Mouse (Mus musculus) retina, postnatal 1 day (tissue): Measurements from ENCODE around the gene Drd3.

Source experiments
- DNase-seq: peaks from one replicate; pipeline ENCODE4 v3.0.0-alpha.2; 2012

The Drd3 gene

DNA sequence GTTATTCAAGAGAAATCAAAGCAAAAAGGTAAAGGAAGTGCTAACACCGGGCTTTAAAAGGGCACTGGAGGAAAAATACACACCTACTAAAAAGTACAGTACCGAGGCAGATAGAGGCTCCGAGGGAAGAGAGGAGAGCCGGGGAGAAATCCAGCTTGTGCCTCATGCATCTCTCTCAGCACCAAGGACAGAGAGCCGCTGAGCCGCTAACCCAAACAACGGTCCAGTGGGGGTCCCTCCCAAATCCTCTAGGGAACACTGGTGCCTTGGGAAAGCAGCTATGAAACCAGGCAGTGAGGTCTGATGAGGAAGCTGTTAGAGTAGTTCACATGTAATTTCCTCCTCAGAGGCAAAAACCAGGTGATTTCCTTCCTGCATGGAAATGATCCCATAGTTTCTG is at the start of gene Drd3:
Gene Drd3 (plus strand): TSS at position 276 of the 400 bp plus-strand sequence.
- peak; percentile 20 for DNase-seq

DNA sequence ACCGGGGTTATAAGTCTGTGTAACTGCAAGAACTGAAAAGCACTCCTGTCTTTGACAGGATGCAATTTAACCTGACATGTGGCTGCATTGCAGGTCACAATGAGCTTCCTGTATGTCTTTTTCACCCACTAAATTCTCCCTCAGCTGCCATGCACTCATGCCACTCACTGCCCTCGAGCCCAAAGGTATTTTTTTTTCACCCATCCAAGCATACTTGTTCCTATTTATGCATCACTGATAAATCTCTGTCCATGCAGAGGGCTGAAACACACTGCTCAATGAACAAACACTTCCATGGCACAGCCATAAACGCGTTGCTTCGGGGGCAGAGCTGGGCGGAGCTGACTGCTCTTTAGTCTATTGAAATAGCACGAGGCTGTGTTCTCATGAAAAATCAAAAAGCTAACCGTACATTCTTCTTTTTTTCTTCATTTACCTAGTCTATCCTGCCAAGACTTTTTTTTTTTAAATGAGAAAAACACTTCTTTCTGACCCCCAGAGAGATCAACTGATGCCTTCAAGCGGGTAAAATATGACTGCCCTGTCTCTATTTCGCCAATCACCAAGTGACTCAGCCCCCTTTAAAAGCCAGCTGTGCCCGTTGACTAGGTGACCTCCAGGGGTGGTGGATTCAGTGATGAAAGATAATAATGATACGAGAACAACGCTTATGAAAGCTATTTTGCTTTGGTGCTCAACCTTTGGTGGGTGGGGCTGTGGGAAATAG is 45.3 kb upstream of the Drd3 start:
- peak; percentile 46 for DNase-seq

GRCm38 (mm10) chr16:43709062-43709413 is 44.8 kb upstream of the Drd3 start:
- DNase-seq, result peak; percentile 66

- DNase-seq, result peak; percentile 33
Observed at GRCm38 (mm10) chr16:43709432-43710133, 44.2 kb upstream of the Drd3 start.

GRCm38 (mm10) chr16:43710134-43710475 is 43.7 kb upstream of the Drd3 start:
- DNase-seq, result no peak

DNA sequence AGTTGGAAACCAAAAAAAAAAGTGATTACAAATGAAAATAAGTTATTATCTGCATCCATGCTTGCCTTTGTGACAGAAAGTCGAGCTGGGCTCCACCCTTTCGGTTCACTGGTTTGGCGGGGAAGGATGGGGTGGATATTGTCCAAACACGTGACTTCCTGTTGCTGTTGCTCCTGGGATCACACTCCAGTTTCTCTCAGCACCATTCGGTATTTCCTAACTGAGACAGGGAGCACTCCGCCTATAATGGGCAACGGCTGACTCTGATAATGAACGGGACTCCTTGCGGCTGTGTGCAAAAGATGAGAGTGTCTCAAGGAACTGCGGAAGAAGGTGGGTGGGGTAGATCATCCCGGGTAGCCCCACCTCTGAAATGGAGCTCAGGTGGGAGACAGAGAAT is 43.2 kb upstream of the Drd3 start:
- DNase-seq, result no peak

DNA sequence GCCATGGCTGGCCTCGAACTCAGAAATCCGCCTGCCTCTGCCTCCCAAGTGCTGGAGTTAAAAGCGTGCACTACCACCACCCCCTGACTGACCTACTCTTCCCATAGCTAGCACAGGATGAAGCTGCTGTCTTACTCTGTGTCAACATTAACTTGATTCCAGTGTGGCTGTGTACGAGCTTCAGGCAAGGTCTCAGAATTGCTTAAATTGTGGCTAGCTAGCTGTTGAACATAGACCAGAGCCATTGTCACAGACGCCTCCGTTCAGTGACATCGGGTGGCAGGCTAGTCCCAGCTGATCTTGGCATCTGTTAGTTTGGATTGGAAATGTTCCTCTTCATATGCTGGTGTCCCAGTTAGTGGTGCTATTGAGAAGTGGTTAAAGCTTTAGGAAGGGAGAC is 42.5 kb upstream of the Drd3 start:
- DNase-seq, result no peak

- DNase-seq, result no peak
Observed at GRCm38 (mm10) chr16:43724444-43724843, 29.4 kb upstream of the Drd3 start.

GRCm38 (mm10) chr16:43729506-43730221 is 24.2 kb upstream of the Drd3 start:
- no peak for DNase-seq

DNA sequence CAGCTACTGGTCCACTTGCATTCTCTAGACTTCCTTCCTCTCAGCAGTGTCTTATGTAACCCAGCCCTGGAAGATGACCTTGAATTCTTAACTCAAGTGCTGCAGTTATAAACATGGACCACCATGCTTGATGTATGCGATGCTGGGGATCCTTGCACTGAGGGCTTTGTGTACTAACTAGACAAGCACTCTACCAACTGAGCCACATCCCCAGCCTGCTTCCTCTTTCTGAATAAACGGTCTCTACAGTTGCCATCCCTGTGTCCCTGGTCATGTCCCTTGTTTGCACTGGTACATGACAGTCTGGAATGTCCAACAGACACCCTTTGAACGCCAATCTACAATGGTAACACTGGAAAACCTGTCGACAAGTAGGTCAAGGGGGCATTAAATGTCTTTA is 23.5 kb upstream of the Drd3 start:
- no peak for DNase-seq

- no peak for DNase-seq
Observed at GRCm38 (mm10) chr16:43732496-43732895, 21.3 kb upstream of the Drd3 start.

- no peak for DNase-seq
Observed at GRCm38 (mm10) chr16:43732900-43733299, 20.9 kb upstream of the Drd3 start.

GRCm38 (mm10) chr16:43737933-43738332 is 15.9 kb upstream of the Drd3 start:
- DNase-seq, result no peak

GRCm38 (mm10) chr16:43740936-43741335 is 12.9 kb upstream of the Drd3 start:
- DNase-seq, result no peak

- DNase-seq, result no peak
Observed at GRCm38 (mm10) chr16:43748424-43748823, 5.4 kb upstream of the Drd3 start.

DNA sequence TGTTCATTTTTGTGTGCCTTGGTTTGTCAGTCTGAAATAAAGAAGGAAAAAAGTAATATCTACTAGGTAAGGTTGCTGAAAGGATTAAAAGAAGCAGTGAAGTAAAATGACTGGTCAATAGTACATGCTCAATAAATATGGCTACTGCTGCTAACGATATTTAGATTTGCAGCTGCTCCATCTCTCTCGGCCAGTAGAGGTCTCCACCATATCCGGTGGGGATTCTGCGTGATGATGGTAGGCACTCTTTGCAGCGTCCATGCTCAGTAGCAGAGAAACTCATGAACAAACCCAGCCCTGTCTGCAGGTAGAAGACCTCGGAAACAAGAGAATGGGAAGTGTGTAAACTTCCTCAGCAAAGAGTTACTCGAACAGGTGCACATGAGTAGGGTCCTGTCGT is 926 bp upstream of the Drd3 start:
- DNase-seq, result no peak

- no peak for DNase-seq
Observed at GRCm38 (mm10) chr16:43772358-43772757, 18.5 kb downstream of the Drd3 start.

DNA sequence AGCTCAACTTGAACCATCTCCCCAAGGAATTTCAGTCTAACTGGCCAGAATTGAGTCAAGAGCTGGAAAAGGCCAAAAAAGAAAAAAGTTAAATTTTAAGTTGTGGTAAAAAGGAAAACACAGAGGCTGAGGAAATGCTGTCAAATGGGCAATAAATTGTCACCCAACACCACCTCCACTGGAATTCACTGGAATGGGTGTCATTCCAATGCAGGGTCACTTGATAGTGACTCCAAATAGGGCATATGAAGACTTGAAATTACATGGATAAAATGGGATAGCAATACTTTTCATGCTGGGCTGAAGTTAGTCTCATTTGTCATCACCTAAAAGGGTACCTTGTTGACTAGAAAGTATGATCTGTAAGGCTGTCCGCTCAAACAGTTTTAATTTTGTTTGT is 18.9 kb downstream of the Drd3 start:
- DNase-seq, result no peak

DNA sequence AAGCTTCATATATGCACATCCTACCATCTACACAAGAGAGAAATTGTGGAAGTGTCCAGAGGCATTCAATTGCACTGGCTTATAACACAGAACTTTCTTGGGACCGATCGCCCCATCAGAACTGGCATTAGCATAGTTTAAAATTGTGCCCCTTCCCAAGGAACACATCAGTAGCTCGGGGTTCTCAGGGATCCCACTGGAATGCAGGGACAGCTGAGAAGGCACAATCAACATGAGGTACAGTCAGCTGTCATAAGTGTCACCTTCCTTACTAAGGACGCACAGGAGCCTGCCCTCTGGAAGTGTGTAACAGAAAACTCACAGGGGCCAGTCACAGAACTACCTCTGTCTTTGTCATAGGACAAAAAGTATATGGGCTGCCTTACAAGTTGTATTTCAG is 19.7 kb downstream of the Drd3 start:
- DNase-seq, result no peak

- no peak for DNase-seq
Observed at GRCm38 (mm10) chr16:43776886-43777285, 23.1 kb downstream of the Drd3 start.

DNA sequence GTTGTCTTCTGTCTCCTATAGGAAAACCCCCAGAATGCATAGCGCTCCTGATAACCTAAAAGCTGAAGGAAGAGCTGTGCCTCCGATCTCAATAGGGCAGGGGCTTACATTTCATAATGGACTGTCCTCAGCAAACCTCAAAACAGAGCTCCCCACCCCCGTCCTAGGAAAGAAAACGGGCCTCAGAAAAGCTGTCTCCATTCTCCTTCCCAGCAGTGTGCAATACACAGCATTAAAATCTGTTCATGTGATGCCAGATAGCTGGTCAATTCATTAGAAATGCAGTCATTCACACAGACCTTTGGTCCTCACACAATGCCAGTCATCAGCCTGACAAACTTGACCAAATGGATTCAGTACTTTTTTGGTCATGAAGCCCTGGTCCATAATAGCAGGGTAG is 45.7 kb downstream of the Drd3 start:
- no peak for DNase-seq

- DNase-seq, result peak; percentile 17
Observed at GRCm38 (mm10) chr16:43800119-43800721, 46.4 kb downstream of the Drd3 start.

- DNase-seq, result no peak
Observed at GRCm38 (mm10) chr16:43801137-43801536, 47.3 kb downstream of the Drd3 start.
